Mouse (Mus musculus) neural tube, embryonic 11.5 days (tissue): ENCODE measurements at regions not wholly inside any gene's neighbourhood (a gene's known extent, or its start where the extent isn't known, plus 50 kb on each side); places are given as distances from the start of the nearest gene placed in this dataset.

ENCODE experiments used
- ATAC-seq: fragments of 200-750 bp; cut with Nextera tagmentation; 2 replicates; pipeline ENCODE4 v1.8.0; 2017; ENCODE audit warnings: moderate number of reproducible peaks, mild to moderate bottlenecking, moderate TSS enrichment, moderate library complexity; ENCODE audit not compliant: insufficient read depth, low FRiP score, low TSS enrichment
- DNase-seq: peaks from one replicate; pipeline ENCODE4 v3.0.0-alpha.2; 2015; ENCODE audit warnings: low spot score
- H3K27ac ChIP-seq: fragments of 300-500 bp; sonication (generic); 2 replicates; pipeline ENCODE4 v1.5.1; 2014; ENCODE audit warnings: low read depth, mild to moderate bottlenecking, low read length
- H3K27me3 ChIP-seq: fragments of 300-500 bp; sonication (generic); 2 replicates; pipeline ENCODE4 v1.6.1; 2014; ENCODE audit warnings: mild to moderate bottlenecking, low read length, mixed read lengths; ENCODE audit not compliant: control insufficient read depth, insufficient read depth
- H3K36me3 ChIP-seq: fragments of 300-500 bp; sonication (generic); 2 replicates; pipeline ENCODE4 v1.6.1; 2014; ENCODE audit warnings: mild to moderate bottlenecking, low read length, moderate library complexity, mixed read lengths; ENCODE audit not compliant: control insufficient read depth, insufficient read depth
- H3K4me1 ChIP-seq: fragments of 300-500 bp; sonication (generic); 2 replicates; pipeline ENCODE4 v1.6.1; 2014; ENCODE audit warnings: low read length, mixed read lengths; ENCODE audit not compliant: control insufficient read depth, insufficient read depth
- H3K4me2 ChIP-seq: fragments of 300-500 bp; sonication (generic); 2 replicates; pipeline ENCODE4 v1.6.1; 2014; ENCODE audit warnings: low read depth, mild to moderate bottlenecking, moderate library complexity
- H3K4me3 ChIP-seq: fragments of 300-500 bp; sonication (generic); 2 replicates; pipeline ENCODE4 v1.5.1; 2014; ENCODE audit warnings: low read depth, low read length
- H3K9ac ChIP-seq: fragments of 300-500 bp; sonication (generic); 2 replicates; pipeline ENCODE4 v1.6.1; 2014; ENCODE audit warnings: mild to moderate bottlenecking, low read length
- H3K9me3 ChIP-seq: fragments of 300-500 bp; sonication (generic); 2 replicates; pipeline ENCODE4 v1.6.1; 2016; ENCODE audit warnings: low read length; ENCODE audit not compliant: control insufficient read depth
- WGBS: fragments of 180-500 bp; shearing (Covaris S2); extraction: QIAGEN DNeasy Blood & Tissue Kit; methylation state at CpG from one replicate; pipeline ENCODE4 v1.1.7; 2014; 5-methylcytosine and 5-hydroxymethylcytosine counted together

DNA sequence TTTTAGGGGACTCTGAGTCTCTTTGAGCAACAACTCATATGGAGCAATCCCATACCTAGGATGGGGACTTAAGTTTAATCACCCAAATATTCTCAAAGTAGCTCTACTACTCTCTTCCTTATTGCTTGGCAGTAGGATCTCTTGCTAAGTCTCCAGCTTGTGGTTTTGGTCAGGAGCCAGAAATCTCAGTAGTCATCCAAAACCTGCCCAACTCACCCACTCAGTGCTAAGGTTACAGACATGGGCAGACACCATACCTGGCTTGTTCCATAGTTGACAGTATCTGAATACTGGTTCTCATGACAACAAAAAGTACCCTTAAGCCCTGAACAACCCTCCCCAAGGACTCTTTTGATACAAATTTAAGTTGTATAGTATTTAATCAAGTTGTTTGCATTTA is 288.7 kb downstream of the Gm11146 start:
- no peaks in the 10 kb centered on the region for H3K4me1 ChIP-seq
- no peak overlapping the region for H3K9ac ChIP-seq
- H3K27ac ChIP-seq: no peak overlapping the region
- no peak for DNase-seq
- ATAC-seq: no peak
- H3K4me2 ChIP-seq: no peak overlapping the region
- H3K27me3 ChIP-seq: no peaks in the 10 kb centered on the region
- H3K4me3 ChIP-seq: no peak overlapping the region
- no peaks in the 10 kb centered on the region for H3K36me3 ChIP-seq
- no peaks in the 10 kb centered on the region for H3K9me3 ChIP-seq

DNA sequence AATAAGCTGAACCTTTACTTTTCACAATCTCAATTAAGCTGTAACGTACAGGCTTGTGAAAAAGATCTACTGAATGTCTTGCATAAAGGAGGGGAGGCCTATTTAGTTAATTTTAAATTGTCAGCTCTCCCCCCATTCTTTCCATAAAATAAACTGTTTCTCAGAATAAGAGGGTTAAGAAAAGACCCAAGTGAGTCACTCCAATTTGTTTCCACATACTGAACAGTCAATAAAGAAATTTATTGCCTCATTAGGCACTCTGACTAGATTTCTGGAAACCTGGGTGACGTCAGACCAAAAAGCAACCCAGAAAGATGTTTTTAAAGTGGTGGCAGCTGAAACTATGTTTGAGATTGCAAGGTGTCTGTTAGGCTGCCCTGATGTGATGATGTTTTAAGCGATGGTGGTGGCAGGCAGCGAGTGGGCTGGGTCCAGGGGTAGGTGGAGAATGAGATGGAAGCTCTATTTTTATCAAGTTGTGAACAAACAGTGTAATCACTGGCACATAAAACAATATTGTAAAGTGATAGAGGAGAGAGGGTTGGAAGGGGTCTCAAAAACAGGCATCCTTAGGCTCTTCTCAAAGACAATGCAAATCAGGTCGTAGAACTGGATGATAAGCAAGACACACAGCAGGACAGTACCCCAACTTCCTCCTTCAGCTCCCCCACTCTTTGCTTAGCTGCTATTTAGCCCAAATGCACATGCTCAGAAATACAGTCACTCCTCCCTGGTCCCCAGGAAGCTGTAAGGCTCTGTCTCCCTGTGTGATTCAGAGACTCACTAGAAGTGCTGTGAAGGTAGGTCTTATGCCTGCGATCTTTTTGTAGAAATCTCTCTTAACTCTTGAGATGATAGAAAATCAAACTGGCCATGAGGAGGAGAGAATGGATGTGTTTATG is 288.0 kb downstream of the Usp25 start:
- Histone ChIP-seq H3K27ac (no peak overlapping the region), H3K27me3 (no peaks in the 10 kb centered on the region), H3K4me2 (no peak overlapping the region), H3K36me3 (no peaks in the 10 kb centered on the region), H3K9me3 (no peaks in the 10 kb centered on the region), H3K4me3 (no peak overlapping the region), H3K9ac (no peak overlapping the region), H3K4me1 (no peaks in the 10 kb centered on the region)
- ATAC-seq (no peak), DNase-seq (no peak)
- WGBS: 62% methylated on average over 6 of the region's 6 CpGs

DNA sequence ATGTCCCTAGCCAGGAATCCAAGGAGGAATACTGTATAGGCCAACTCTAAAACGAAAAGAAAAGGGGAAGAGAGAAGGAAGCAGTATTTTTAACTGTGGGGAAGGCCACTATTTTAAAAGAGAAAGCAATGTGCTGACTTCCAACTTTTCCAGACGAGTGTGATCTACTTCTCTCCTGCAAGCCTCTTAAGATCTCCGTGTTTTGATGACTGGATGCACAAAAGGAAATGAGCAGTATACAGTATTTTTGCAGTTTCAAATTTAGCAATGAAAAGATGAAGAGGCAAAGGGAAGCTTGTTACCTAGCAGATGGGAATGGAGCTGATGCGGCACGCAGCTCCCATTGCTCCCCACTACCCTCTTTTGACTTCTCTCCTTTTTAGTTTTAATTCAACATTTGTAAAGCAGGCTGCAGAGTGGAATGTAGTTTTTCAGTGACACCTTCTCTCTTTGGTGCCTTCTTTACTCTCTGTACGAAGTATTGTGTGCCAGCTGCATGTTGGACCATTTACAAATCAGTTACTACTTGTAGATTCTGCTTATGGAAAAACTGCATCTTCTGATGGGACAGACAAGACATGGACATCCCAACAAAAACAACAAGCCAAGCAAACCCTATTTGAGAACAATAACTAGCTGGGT is 287.2 kb downstream of the Usp25 start:
- H3K4me3 ChIP-seq: no peak overlapping the region
- no peak for DNase-seq
- no peak overlapping the region for H3K4me2 ChIP-seq
- H3K36me3 ChIP-seq: no peaks in the 10 kb centered on the region
- 65% methylated on average over 6 of the region's 6 CpGs for WGBS
- H3K9ac ChIP-seq: no peak overlapping the region
- no peak for ATAC-seq
- no peaks in the 10 kb centered on the region for H3K4me1 ChIP-seq
- no peak overlapping the region for H3K27ac ChIP-seq
- H3K27me3 ChIP-seq: no peaks in the 10 kb centered on the region
- H3K9me3 ChIP-seq: no peaks in the 10 kb centered on the region

DNA sequence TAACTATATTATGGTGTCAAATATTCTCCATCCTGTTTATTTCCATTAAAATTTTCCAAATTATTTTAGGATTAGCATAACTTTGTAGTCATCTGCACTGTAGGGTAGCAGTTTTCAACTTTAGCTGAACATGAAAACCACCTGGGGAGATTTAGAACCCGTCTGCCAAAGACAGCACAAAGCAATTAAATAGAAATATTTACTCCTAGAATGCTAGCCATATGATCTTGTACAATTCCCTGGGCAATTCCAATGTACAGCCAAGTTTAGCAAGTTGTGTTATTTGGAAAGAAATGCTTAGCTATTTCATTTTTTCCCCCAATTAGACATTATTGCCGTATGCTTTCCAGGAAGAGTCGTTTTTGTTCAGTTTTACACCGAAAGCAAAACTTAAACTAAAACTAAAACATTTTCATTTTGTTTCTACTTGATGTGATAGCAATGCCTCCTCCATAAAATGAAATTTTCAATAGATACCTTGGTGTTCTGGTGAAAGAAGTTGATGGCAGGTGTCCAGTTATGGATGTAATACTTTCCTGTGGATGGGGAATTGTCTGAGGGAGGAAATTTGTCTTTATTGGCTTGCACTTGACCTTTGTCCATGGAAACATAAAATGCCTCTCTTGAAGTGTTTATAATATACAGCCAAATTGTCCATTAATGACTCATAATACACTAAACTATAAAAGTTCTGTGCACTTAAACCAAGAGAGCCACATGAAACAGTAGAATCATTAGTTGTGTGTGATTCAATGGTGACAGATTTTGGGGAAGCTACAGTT is 282.3 kb downstream of the Usp25 start:
- Histone ChIP-seq H3K9ac (no peak overlapping the region), H3K27me3 (no peaks in the 10 kb centered on the region), H3K9me3 (no peaks in the 10 kb centered on the region), H3K27ac (no peak overlapping the region), H3K4me1 (no peaks in the 10 kb centered on the region), H3K36me3 (no peaks in the 10 kb centered on the region), H3K4me3 (no peak overlapping the region), H3K4me2 (no peak overlapping the region)
- ATAC-seq (no peak), DNase-seq (no peak)
- 81% methylated on average over 4 of the region's 4 CpGs for WGBS

DNA sequence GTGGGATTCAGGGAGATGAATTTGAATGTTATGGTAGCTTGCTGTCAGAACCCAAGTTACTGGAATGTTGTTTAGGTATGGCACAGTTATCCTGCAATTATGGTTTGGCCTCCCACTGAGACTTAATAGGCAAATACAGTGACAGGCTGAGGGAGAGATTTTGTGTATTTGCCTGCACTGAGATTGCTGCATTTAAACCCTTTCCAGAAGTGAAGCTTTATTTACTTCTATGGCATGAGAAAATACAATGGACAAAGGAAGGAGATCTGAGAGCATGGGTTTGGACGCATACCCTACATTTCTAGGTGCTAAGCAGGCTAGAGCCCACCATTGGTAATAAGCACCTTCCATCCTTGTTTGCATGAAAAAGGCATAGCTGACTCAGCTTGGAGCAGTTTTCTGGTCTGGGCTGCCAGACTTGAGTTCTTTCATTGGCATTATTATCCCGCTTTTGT is 278.8 kb downstream of the Usp25 start:
- DNase-seq (no peak), ATAC-seq (no peak)
- H3K9ac ChIP-seq: no peak overlapping the region
- no peak overlapping the region for H3K27ac ChIP-seq
- 84% methylated on average over 2 of the region's 2 CpGs for WGBS
- no peak overlapping the region for H3K4me3 ChIP-seq
- H3K4me1 ChIP-seq: no peaks in the 10 kb centered on the region
- H3K36me3 ChIP-seq: no peaks in the 10 kb centered on the region
- H3K9me3 ChIP-seq: no peaks in the 10 kb centered on the region
- no peak overlapping the region for H3K4me2 ChIP-seq
- no peaks in the 10 kb centered on the region for H3K27me3 ChIP-seq

DNA sequence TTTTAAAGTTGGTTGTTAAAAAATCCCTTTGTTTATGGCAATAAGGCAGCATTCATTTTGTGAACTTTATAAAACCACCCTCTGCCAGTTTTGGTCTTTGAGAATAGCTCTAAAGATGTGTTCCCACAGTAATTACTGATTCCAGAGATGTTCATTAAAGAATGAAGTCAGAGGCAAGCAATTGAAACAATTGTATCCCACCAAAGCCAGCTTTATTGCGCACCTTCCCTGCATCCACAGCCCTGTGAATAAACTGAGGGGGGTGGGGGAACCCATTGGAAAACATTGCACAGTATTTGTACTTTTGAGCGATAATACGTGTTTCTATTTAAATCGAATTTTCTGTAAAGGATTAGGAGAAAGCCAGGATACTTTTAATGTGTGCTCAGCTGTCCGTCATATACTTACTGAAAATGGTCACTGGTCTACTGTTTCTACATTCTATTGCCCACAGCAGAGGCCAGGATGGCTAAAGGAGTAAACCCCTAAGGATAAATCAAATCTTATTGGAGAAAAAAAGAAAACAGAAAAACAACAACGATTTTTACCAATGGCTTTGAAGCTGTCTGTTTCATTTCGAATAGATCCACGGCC is 278.3 kb downstream of the Usp25 start:
- H3K9ac ChIP-seq: no peak overlapping the region
- 91% methylated on average over 8 of the region's 8 CpGs for WGBS
- H3K4me2 ChIP-seq: no peak overlapping the region
- no peaks in the 10 kb centered on the region for H3K4me1 ChIP-seq
- DNase-seq (no peak), ATAC-seq (no peak)
- no peak overlapping the region for H3K27ac ChIP-seq
- H3K36me3 ChIP-seq: no peaks in the 10 kb centered on the region
- no peaks in the 10 kb centered on the region for H3K9me3 ChIP-seq
- H3K27me3 ChIP-seq: no peaks in the 10 kb centered on the region
- no peak overlapping the region for H3K4me3 ChIP-seq

DNA sequence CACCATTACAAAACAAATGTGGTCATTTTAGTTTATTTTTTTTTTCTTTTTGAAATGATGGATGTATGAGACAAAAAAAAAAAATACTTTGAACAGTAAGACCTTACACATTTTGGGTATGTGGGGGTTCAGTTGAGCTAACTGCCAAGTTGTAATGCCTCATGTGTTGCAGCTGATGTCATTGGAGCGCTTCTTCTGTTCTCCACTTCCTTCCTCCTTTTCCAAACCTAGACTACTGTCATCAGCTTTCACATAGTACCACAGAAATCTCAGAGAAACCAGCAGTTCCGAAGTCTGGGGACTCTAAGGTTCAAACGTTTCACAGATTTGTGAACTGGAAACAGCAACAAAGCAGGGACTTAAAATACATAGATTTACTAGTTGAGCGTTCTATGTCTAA is 270.7 kb downstream of the Usp25 start:
- no peak for ATAC-seq
- no peaks in the 10 kb centered on the region for H3K4me1 ChIP-seq
- H3K27ac ChIP-seq: no peak overlapping the region
- no peaks in the 10 kb centered on the region for H3K9me3 ChIP-seq
- no peaks in the 10 kb centered on the region for H3K27me3 ChIP-seq
- 90% methylated on average over 4 of the region's 4 CpGs for WGBS
- no peak overlapping the region for H3K9ac ChIP-seq
- no peak for DNase-seq
- H3K36me3 ChIP-seq: no peaks in the 10 kb centered on the region
- H3K4me2 ChIP-seq: no peak overlapping the region
- H3K4me3 ChIP-seq: no peak overlapping the region

DNA sequence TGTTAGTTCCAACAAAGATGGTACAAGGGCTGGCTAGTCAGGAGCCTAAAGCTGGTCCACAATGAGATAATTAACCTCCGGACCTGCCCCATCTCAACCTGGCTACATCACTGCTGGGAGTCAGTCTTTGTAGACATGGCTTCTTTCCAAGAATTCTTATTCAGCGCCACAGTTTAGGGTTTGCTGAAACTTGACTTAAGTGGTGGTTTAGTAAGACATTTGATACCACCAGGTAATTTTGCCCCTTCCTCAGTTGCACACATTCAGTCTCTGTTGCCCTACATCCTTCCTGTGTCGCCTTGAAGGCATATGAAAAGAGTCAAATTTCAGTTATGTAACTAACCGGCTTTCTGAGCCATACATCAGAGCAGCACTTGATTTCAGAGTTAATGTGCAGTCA is 266.4 kb downstream of the Usp25 start:
- Histone ChIP-seq H3K4me1 (no peaks in the 10 kb centered on the region), H3K9ac (no peak overlapping the region), H3K9me3 (no peaks in the 10 kb centered on the region), H3K4me3 (no peak overlapping the region), H3K4me2 (no peak overlapping the region), H3K27me3 (no peaks in the 10 kb centered on the region), H3K36me3 (no peaks in the 10 kb centered on the region), H3K27ac (no peak overlapping the region)
- DNase-seq (no peak), ATAC-seq (no peak)
- WGBS: 87% methylated on average over 4 of the region's 4 CpGs
